Mouse (Mus musculus): Measurements from ENCODE around the gene Dhx15.

Dhx15 gene

DNA sequence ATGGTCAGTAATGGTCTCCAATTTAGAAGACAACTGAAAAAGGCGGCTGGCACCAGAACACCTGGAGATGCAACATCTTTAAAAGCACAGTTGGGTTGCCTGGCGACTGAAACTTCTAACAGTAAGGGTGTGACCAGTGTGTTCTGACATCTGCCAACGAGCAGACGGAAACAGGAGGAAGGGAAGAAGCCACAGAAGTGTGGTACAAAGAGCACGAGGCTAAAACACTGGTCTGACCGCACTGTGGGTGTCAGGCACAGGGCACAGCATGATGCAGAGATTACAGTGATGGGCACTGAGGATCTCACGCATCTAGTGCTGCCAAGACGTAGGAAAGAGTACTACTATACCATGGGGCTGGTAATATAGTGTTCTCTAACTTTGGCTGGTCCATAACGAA, 48.4 kb downstream of the Dhx15 start:
- in situ Hi-C loops (cut with MboI): no loop called here

DNA sequence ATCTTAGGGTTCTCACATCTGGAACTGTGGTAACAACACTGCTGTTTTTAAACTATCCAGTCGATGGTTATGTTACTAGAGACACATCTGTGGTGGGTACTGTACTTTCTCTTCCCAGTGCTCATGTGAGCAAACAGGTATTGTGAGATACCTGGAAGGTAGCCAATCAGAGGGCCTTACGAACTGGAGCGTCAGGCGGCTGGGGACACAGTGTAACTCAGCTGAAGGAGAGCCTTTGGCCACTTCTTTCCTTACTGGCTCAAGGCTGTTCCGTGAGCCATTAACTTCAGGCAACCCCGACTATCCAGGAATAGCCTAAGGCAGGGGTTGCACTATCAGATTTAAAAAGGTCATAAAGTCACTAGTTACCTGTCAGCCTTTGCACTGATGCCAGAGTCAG, 51.5 kb downstream of the Dhx15 start:
- in situ Hi-C loops (cut with MboI): no loop called here

DNA sequence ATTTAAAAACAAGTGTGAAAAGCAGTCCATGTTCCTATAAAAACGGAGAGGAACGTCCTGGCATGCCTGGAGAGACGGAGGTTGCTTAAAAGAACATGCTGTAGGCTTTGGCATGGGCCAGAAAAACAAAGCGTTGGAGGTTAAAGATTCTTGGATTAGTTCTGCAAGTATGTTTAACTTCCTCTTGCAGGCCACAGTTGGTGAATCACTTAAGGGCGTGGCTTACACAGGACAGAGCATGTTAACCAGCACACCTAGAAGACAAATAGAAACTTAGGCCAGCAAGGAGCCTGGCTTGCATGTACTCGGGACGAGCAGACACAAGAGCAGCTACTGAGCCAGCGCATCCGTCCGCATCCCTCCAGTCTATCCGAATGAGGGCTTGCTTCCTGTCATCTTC, 52.2 kb downstream of the Dhx15 start:
- in situ Hi-C loops (cut with MboI): no loop called here

DNA sequence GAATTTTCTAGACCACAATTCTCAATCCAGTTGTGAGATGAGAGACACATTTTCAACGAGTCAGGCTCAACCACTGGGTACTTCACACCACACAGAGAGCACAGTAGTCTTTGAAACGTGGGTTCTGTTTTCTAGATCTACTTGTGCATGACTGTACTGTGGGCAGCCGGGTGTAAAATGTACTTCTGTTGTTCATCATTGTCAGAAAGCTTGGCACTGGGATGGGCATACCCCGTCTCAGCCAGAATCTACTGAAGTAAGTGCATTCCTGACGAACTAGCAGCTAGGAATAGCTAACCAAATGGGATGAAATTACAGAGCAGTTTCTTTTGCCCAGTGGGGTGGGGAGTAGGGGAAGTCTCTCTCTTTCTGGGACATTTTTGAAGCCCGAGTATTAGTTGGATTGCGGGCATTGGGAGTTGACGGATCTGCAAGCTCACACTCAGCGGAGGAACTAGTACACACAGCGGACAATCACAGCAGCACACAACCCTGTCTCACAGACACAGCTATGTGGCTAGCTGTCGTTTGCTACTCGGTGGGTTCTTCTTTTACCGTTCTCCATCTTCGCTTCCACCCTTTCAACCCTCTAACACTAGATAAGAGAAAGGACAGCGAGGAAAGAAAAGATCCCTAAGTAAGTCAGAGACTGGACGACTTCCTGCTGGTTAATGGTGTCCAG, 54.7 kb downstream of the Dhx15 start:
- in situ Hi-C loops (cut with MboI): no loop called here

DNA sequence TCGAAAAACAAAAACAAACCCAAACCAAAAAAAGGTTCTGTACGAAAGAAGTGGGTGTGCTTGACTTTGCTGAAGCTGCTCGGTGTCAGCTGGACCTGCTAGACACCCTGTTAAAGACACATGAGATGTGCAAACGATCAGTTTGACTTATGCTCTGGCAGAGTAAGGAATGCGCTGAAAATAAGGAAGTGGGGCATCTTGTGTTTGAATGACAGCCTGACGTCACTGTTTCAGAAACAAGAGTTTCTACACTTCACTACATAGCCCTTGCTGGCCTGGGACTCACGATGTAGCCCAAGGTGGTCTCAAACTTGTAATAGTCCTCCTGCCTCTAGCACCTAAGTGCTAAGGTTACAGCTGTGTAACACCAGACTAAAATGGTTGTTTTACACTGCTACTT, 57.5 kb downstream of the Dhx15 start:
- in situ Hi-C loops (cut with MboI): no loop called here

DNA sequence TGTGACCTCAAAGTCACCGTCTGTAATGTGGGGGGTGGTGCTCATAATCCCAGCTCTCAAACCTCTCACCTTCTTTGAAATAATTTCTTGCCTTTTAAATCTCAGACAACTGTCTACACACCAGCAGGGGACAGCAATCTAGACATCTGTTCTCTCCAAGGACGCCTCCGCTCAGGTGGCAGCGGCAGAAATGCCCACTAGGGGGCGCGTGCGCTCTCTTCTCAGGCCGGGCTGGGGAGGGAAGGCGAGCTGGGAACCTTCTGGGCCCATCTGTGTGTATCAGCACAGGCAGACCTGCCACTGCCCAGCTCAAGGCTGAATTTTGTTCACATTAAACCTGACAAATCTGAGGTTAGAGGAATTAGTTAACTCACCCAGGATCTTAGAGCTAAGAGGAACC, 58.2 kb downstream of the Dhx15 start:
- in situ Hi-C loops (cut with MboI): no loop called here

DNA sequence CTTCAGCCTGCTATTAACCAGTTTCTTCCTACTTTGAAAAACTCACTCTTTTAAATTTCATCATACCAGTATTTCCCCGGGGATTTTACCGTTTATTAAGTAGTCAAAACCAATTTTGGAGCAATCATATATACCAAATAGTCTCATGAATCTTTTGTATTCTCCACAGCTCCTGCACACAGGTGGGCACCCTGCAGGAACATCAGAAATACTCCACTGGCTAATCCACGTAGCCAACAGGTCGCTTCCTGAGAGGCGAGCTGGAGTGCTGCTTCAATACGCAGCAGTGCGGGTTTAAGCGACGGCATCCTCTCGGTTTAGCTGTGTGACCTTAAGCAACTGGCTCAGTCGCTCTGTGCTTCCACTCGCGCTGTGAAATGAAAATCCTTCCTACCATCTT, 58.9 kb downstream of the Dhx15 start:
- in situ Hi-C loops (cut with MboI): no loop called here

DNA sequence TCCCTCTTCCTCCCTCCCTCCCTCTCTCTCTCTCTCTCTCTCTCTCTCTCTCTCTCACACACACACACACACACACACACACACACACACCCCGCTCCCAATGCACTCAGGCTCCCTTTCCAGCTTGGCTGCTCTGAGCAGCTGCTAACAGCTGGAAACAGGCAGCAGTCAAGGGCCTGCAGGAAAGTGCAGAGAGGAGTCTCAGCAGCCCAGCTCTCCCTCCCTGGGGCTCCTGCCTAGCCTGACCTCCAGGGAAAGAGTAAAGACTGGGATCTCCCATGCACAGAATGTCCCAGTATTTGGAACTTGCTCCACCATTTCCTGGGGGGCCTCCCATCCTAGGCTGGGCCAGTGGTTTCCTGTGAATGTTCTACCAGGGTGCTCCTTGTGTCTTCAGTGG, 59.8 kb downstream of the Dhx15 start:
- in situ Hi-C loops (cut with MboI): no loop called here

DNA sequence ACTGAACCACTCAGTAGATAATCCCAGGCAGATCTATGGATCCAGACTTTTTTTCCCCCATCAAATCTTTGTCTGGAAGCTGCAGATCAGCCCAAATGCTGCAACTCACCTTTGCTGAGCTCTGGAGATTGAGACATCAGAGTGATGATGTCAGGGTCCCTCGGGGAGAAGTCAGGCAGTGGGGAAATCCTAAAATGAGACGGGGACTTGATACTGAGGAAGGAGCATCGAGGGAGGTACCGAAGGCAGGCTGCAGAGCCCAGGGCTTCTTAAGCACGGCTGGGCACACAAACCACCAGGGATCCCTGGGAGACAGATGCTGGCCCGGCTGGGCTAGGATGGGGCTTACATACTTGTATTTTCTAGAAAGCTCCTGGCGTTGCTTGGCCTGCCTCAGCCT, 64.1 kb downstream of the Dhx15 start:
- in situ Hi-C loops (cut with MboI): no loop called here

DNA sequence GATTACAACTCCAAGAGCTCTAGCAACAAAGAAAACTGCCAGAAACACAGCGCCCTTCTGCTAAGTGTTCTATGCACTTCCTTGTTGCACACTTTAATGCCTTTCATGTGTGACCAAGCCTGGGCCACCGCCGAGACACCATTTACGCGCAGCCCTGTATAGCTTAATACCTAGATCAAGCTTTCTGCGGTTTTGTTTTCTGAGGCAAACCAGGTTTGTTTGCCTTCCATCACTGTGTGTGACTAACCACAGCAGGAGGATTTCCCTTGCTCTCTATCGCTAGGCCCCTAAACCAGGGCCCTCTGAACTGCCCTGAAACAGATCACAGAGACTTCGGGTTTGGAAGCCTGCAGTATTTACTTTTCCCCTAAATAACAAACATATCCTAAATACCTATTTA, 64.5 kb downstream of the Dhx15 start:
- in situ Hi-C loops (cut with MboI): no loop called here

DNA sequence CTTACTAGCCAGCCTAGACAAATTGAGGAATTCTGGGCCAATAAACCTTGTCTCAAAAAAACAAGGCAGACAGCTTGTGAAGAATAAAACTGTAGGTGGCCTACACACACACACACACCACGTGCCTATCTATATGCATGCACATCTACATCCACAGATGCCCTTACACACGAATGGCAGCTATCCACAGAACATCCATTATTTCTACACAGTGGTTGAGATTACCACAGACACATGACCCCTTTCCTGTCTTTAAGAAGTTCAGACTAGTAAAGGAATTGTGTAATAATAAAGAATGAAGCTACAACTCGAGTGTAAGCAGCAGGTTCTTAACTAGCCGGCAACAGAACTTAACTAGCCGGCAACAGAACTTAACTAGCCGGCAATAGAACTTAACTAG, 68.2 kb downstream of the Dhx15 start:
- in situ Hi-C loops (cut with MboI): no loop called here

DNA sequence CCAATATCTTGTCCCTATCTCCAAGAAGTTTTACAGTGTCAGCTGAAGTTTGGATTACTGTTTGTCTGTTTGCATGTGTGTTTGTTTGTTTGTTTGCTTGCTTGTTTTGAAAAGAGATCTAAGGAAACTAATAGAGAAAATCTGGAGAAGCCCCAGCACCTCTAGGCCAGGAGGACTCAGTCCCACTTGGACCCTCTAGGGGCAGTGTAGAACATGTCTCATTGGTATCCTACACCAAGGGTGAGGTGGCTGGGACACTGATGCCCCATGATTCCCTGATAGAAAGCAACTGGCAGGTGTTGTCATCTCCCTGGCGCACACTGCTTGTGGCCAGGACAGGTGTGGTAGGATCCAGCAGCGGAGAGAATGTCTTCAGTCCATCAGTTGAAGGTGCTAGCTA, 70.5 kb downstream of the Dhx15 start:
- in situ Hi-C loops (cut with MboI): no loop called here

DNA sequence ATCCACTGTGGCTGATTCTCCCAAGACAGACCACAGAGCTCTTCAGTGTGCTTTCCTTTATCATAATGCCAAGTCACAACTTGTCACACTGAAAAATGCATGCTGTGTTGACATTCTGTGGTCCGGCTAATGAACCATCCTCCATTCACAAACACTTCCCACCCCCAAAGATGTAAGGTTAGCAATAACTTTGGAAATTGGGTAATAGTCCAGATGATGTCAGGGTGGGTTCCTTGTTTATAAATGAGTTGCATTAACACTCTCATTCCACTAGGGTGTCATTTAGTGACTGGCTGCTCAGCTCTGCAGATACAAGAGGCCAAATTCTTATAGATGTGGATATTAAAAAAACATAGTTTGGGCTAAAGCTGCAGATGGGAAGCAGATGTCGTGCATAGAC, 71.1 kb downstream of the Dhx15 start:
- in situ Hi-C loops (cut with MboI): no loop called here

DNA sequence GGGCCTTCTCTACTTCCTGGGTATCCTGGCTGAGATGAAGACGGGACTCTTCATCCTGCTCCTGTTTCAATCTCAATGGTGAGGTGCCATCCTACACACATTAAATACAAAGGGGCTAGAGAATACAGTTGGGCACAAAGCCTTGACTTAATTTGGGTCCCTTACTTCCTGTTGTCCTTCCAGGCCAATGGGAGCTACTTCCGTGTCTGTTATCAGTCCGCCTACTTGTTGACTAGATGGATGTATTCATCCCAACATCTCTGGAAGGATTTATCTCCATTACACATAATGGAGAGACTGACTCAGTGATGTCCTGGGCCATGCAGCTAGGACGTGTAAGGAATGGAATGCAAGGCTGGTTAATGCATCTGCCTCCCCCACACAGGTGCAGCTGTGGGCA, 72.5 kb downstream of the Dhx15 start:
- in situ Hi-C loops (cut with MboI): no loop called here

DNA sequence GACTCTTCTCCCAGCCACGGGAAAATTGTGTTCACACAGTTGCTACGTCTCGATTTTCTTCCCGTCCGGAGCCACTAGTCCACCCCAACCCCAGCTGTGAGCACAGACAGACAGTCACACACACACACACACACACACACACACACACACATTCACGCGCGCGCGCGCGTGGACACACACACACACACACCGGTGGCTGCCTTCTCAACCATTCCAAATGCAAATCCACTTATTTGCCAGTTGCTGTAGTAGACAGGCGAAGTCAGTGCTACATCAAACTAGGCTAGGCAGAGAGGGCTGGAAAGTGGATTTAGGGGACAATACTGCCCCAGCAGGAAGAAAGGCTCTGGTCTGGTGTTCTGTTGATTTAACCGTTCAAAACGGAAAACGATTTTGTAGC, 73.9 kb downstream of the Dhx15 start:
- in situ Hi-C loops (cut with MboI): no loop called here

DNA sequence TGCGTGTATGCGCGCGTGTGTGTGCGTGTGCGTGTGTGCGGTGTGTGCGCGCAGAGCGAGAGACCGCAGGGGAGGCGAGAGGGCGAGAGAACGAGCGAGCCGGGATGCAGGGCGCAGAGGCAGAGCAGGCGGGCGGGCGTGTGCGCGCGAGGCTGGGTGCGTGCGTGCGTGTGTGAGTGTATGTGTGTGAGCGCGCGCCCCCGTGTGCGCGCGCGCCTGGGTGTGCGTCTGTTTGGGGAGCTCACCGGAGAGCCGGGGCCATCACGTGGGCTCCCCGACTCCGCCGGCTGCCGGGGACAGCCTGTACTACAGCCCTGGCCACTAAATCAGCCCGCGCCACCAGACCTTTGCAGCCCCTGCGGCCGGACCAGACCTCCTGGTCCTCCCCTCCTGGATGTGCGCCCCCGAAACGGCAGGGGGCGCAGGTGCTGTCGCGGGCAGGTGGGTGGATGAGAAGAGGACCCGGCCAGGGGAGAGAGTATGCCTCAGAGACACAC, 74.4 kb downstream of the Dhx15 start:
- in situ Hi-C loops (cut with MboI): no loop called here

DNA sequence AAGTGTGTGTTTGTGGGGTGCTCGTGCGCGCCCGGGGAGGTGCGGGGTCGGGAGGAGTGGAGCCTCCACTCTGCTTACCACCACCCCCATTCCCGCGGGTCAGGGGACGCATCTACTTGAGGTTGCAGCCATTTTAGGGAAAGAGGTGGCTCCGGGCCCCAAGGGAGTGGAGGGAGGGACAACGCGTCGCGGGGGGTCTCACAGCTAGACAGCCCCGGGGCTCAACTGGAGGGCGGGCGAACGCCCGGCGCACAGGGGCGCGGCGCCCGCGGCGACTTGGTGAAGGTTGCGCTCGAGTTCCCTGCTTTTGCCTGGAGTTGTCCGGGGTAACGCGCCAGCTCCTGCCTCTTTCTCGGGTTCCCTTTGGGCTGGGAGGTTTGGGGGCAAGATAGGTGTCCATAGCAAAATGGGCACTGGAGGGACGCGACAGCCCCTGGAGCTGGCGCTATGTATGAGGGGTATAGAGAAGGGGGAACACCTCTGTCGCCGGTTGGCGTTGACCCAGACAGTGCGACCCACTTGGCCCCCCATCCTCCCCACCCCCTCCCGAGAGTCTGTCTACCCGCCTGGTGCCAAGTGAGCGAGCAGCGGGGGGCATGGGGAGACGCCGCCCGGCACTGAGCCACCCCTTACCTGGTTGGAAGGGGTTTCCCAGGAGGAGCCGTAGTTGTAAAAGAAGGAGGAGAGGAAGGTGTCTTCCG, 75.4 kb downstream of the Dhx15 start:
- in situ Hi-C loops (cut with MboI): no loop called here

DNA sequence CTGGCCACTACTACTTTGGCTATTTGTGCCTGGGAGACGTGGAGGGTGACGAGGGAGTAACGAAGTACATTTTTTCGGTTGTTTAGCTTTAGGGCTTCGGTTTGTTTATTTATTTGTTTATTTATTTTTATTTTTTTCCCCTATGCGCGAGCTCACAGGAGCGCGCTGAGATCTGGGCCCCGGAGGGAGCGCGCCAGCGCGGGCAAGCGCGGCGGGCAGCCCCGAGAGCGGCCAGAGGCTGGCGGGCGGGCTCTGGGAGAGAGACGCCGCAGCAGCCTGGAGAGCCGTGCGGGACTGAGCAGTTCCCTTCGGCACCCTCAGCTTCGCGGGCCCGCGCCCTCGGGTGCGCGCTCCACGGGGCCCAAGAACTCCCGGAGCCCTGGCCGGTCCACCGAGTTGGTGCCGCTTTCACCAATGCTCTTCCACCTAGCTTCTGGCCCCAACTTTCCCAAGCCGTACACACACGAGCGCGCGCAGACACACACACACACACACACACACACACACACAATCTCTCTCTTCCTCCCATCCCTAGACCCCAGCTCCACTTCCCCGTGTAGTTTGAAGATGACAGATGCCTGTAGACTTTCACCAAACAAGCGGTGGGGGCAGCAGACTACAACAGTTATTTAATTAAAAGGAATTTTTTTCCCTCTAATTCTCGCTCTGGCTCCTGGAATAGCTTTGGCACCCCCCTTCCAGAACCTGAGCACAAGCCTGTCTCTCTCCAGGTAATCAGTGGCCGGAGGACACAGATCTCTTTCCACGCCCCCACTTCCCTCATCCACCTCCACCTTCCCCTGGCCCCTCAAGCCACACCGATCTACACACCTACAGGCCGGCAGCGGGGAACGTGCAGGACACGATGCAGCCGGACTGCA, 76.2 kb downstream of the Dhx15 start:
- in situ Hi-C loops (cut with MboI): no loop called here

DNA sequence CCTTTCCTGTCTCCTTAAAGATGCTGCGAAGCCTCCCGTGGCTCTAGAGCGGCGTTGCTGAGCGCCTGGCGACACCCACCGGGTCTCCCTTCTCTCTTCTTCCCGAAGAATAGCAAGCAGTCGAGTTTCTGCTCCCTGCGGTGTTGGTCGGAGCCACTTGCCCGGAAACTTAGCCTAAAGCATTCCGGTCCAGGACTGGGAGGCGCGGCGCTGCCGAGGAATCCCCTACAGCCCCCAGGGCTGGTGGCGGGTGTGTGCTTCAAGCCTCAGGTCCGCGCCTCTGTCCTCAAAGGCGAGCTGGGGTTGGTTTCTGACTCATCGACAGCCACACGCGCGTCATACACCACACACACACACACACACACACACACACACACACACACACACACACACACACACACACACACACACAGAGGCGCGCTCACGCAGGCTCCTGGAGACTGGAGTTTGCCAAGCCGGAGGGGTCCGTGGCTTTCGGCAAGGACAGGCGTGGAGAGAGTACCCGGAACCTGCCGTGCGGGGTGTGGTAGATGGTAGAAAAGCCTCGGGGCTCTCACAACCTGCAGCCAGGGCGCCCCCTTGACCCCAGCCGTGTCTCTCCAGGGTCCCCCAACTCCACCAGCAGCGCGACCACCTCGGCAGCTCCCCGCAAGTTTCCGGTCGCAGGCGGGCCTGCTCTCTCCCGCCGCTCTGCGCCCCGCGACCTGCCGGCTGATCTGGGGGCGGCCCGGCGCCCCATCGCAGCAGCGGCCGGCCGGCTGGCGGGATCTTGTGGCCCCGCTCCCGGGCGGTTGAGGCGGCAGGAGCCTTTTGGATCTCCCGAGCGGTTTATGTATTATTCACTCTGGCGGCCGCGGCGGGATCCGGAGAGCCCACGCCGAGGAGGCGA, 77.1 kb downstream of the Dhx15 start:
- in situ Hi-C loops (cut with MboI): no loop called here

DNA sequence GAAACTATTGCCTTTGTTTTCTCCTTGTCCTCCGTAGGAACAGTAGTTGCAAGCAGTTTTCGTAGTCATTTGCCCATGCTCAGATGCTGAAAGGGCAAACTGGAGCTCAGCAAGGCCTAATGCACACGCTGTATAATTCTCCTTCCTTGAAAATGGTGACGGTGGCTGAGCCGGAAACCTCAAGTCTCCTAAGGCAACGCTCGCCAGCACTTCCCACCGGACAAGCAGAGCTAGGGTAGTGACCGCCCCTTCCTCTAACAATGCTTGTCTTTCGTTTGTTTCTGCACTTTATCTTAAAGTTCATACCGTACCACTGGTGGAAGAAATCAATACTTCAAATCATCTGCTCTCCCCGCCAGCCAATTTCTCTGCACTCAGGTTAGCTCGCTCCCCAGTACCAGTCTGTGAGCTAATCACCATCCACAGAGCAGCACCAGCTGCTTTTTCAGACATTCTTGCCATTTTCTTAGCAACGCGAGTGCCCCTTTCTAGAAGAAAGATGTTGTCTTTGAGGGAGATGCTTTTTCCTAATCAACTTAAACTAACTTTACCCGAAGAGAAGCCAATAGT, 78.0 kb downstream of the Dhx15 start:
- in situ Hi-C loops (cut with MboI): no loop called here

All from mature B cell (primary cell).